Mouse (Mus musculus) intestine, embryonic 16.5 days (tissue): ENCODE measurements around the gene Thada. TPM values are rescaled to one million over a fixed set of nuclear protein-coding genes. Genes with fewer than 3 reads are reported as not detected.

Source experiments
- ATAC-seq: fragments of 200-750 bp; cut with Nextera tagmentation; 2 replicates; pipeline ENCODE4 v1.8.0; 2017; ENCODE audit warnings: moderate TSS enrichment, moderate library complexity
- H3K27ac ChIP-seq: fragments of 300-500 bp; sonication (generic); 2 replicates; pipeline ENCODE4 v1.5.1; 2014; ENCODE audit warnings: mild to moderate bottlenecking, low read length
- H3K27me3 ChIP-seq: fragments of 300-500 bp; sonication (generic); replicated peaks from 2 replicates; pipeline ENCODE4 v1.6.1; 2014; ENCODE audit warnings: low read length, control low read depth, mixed read lengths; ENCODE audit not compliant: control insufficient read depth, insufficient read depth
- H3K36me3 ChIP-seq: fragments of 300-500 bp; sonication (generic); 2 replicates; pipeline ENCODE4 v1.6.1; 2014; ENCODE audit warnings: low read length, control low read depth; ENCODE audit not compliant: control insufficient read depth, insufficient read depth
- H3K4me1 ChIP-seq: fragments of 300-500 bp; sonication (generic); 2 replicates; pipeline ENCODE4 v1.6.1; 2014; ENCODE audit warnings: low read length, control low read depth, mixed read lengths; ENCODE audit not compliant: control insufficient read depth, insufficient read depth
- H3K4me2 ChIP-seq: fragments of 300-500 bp; sonication (generic); 2 replicates; pipeline ENCODE4 v1.6.1; 2014; ENCODE audit warnings: low read depth, low read length, control low read depth
- H3K4me3 ChIP-seq: fragments of 300-500 bp; sonication (generic); 2 replicates; pipeline ENCODE4 v1.5.1; 2014; ENCODE audit warnings: mild to moderate bottlenecking, low read length
- H3K9ac ChIP-seq: fragments of 300-500 bp; sonication (generic); 2 replicates; pipeline ENCODE4 v1.6.1; 2014; ENCODE audit warnings: low read depth, low read length
- H3K9me3 ChIP-seq: fragments of 300-500 bp; sonication (generic); 2 replicates; pipeline ENCODE4 v1.6.1; 2016; ENCODE audit warnings: low read length, control low read depth; ENCODE audit not compliant: control insufficient read depth
- WGBS: fragments of 180-500 bp; shearing (Covaris S2); extraction: QIAGEN DNeasy Blood & Tissue Kit; methylation state at CpG from one replicate; pipeline ENCODE4 v1.1.7; 2014; 5-methylcytosine and 5-hydroxymethylcytosine counted together
- polyA plus RNA-seq: library from polyadenylated mRNA; unstranded; fragments of >200 nt; fragmentation: Nextera tagmentation; extraction: Ambion mirVana; gene quantifications from 2 replicates; pipeline ENCODE4 v1.2.1, GENCODE M21; 2015

The Thada gene
- polyA plus RNA-seq, 1 experiment from 2014 or later: 5.3 TPM

DNA sequence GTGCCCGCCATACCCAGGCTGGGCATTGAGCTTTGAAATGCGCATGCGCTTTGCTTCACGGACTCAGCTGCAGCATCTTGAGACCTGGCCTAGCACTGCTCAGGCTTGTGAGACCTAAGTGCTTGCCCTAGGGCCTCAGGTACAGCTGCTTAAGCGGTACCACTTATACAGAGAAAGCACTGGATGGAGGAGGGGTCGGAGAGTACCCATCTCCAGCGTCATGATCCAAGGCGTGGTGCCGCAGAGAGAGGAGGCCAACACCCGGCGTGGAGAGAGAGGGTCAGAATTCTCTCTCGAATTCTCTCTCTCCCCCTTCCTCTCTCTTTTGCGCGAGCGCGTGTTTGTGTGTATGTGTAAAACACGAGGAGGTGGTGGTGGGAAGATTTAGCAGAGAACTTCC is 290.8 kb downstream of the Thada start:
- peaks cover 19% of the 10 kb centered on the region for H3K4me1 ChIP-seq
- H3K9ac ChIP-seq: no peak overlapping the region
- H3K36me3 ChIP-seq: 0 out of 2 replicates have a peak, but pooled peaks cover 3% of the 10 kb centered on the region
- WGBS: 98% methylated on average over 17 of the region's 17 CpGs
- no peak overlapping the region for H3K4me3 ChIP-seq
- peaks cover 7% of the 10 kb centered on the region; the same call in 1 of the 2 replicates for H3K9me3 ChIP-seq
- H3K27me3 ChIP-seq: no peaks in the 10 kb centered on the region
- no peak overlapping the region for H3K4me2 ChIP-seq
- ATAC-seq: no peak
- no peak overlapping the region for H3K27ac ChIP-seq

DNA sequence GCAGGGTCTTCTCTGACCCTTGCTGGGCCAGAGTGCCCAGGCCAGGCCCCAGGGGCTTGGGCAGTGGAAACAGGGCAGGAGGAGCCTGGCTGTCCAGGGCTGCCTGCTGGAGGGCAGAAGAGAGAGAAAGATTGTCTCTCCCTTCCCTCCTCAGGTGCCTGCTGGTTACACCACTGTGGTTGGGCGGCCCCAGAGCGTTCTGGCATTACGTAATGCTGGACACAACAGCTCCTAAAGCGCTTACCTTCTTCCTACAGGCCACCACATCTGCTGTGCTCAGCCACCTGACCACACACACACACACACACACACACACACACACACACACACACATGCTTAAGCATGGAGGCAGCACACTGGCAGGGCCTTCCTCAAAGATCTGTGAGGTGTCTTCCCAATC is 298.6 kb downstream of the Thada start:
- Histone ChIP-seq H3K27me3 (no peaks in the 10 kb centered on the region), H3K9me3 (no peaks in the 10 kb centered on the region), H3K4me2 (no peak overlapping the region), H3K9ac (no peak overlapping the region), H3K27ac (no peak overlapping the region), H3K4me3 (no peak overlapping the region), H3K36me3 (no peaks in the 10 kb centered on the region), H3K4me1 (peaks cover 5% of the 10 kb centered on the region; the same call in 1 of the 2 replicates)
- ATAC-seq: peak; percentile 53
- WGBS: 84% methylated on average over 4 of the region's 4 CpGs

DNA sequence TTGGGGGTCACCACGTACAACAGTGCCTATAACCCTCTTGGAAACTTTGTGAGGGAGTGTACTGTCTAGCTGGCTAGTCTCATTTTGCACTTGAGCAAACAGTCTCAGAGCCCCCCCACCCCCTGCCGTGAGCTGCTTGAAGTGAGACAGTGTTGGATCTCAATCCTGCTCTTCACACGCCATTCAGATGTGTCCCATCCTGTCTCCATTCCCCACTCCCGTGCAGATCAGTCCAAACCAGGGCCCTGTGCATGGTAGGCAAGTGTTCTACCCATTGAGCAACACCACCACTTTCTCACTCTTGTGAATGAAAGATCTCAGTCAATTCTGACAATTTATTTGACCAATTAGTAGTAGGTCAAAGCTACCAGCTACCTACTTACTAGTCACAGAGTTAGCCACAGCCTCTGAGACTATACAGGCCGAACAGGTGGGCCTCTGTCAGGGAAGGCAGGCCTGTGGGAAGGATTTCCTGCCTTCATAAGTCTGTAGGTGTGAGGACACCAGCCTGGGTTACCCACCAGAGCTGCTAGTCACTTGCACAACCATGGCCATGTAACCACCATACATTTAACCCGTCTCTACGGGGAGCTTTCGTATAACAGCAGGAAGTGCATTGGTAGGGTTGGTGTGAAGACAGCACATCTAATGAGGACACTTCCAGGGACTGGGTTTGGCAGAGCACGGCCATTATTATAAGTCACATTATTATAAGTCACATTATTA is 299.7 kb downstream of the Thada start:
- Histone ChIP-seq H3K4me1 (peaks cover 16% of the 10 kb centered on the region), H3K4me3 (no peak overlapping the region), H3K4me2 (no peak overlapping the region), H3K36me3 (no peaks in the 10 kb centered on the region), H3K27me3 (no peaks in the 10 kb centered on the region), H3K27ac (no peak overlapping the region), H3K9ac (no peak overlapping the region), H3K9me3 (no peaks in the 10 kb centered on the region)
- WGBS: 84% methylated on average over 9 of the region's 9 CpGs
- no peak for ATAC-seq

DNA sequence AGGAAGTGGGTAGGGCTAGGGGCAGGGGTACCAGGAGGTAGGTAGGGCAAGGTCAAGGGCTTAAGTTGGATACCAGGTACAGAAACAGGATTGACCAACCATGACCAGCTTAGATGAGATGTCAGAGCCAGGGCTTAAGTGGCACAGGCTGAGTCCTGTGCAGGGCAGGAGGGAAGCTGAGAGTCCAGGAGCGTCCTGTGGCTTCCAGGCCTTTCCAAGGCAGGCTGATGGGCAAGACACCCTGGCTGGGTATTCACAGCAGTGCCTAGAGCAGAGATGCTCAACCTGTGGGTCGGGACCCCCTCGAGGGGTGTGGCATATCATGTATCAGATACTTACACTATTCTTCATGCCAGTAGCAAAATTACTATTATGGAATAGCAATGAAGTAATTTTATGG is 300.3 kb downstream of the Thada start:
- no peaks in the 10 kb centered on the region for H3K36me3 ChIP-seq
- H3K4me3 ChIP-seq: no peak overlapping the region
- no peak for ATAC-seq
- H3K27me3 ChIP-seq: no peaks in the 10 kb centered on the region
- WGBS: 86% methylated on average over 3 of the region's 3 CpGs
- H3K9ac ChIP-seq: no peak overlapping the region
- H3K4me1 ChIP-seq: peaks cover 21% of the 10 kb centered on the region
- no peak overlapping the region for H3K27ac ChIP-seq
- H3K9me3 ChIP-seq: no peaks in the 10 kb centered on the region
- H3K4me2 ChIP-seq: no peak overlapping the region

DNA sequence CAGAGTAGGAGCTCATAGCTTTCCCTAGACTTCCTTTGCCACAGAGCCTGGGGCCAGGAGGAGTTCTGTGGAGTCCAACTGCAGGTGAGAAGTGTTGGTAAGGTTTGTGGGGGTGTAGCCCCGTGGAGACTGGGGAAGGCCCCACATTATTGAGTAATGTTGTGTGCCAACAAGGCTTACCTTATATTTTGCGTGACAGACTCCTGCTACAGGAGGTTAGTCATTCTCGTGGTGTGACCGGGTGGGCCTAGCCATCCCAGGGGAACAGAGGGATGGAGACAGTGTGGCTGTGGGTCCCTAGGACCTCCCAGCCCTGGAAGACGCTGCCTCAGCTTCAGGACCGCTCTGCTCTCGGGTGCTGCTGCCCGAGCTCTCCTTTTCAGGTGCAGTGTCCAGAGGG is 301.9 kb downstream of the Thada start:
- H3K9me3 ChIP-seq: no peaks in the 10 kb centered on the region
- ATAC-seq: no peak
- H3K9ac ChIP-seq: no peak overlapping the region
- WGBS: 83% methylated on average over 8 of the region's 8 CpGs
- H3K27ac ChIP-seq: no peak overlapping the region
- H3K4me3 ChIP-seq: no peak overlapping the region
- peaks cover 28% of the 10 kb centered on the region for H3K4me1 ChIP-seq
- H3K27me3 ChIP-seq: no peaks in the 10 kb centered on the region
- no peak overlapping the region for H3K4me2 ChIP-seq
- no peaks in the 10 kb centered on the region for H3K36me3 ChIP-seq

DNA sequence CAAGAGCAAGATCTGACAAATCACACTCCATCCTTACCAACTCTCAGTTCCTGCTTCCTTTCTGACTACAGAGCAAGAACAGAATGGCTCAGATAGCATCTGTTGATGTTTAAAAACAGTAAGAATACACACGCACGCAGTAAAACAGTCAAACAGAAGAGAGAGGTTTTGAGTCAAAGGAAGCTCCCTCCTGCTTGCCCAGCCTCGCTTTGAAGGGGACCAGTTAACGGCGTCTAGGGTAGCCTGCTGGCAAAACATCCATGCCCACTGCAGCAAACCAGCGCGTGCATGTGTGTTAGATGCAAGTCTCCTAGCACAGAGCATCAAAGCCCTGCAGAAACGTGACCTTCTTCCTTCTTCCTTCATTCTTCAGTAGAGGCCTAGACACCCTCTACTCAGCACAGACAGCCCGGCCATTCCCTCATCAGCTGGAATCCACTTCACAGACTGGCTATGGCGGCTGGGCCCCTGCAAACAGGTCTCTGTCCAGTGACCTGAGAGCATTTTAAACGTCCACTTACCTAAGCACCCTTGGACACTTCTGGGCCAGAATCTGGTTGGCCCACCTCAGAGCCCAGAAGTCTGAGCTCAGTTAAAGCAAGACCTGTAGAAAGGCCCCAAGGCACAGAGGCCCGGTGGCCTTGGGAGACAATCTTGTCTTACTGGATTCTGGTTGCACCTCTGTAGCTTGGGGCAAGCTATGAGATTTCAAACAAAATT is 302.8 kb downstream of the Thada start:
- Histone ChIP-seq H3K27ac (no peak overlapping the region), H3K4me2 (no peak overlapping the region), H3K4me1 (peaks cover 36% of the 10 kb centered on the region), H3K9ac (peak overlapping the region; percentile 28; the same call in 1 of the 2 replicates), H3K4me3 (no peak overlapping the region), H3K9me3 (no peaks in the 10 kb centered on the region), H3K27me3 (no peaks in the 10 kb centered on the region), H3K36me3 (no peaks in the 10 kb centered on the region)
- WGBS: 69% methylated on average over 12 of the region's 12 CpGs
- ATAC-seq: no peak

DNA sequence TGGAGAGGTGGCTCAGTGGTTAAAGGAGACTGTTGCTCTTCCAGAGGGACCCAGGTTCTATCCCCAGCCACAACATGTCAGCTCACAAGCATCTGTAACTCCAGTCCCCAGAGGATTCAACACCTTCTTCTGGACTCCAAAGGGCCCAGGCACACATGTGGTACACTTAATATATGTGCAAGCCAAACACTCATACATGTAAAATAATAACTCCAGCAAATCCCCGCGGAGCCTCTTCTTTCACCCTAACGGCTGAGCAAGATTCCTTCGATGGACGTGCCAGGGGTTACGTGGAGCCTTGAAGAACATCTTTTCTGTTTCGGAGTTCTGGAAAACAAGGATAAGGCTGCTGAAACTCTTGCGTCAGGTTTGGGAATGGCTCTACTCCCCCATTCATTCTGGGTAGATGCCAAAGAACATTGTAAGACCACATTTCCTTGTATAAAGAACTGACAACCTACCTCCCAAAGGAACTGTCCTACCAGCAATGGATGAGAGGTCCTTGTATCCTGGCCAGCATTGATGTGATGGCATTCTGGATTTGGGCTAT is 303.7 kb downstream of the Thada start:
- Histone ChIP-seq H3K4me3 (no peak overlapping the region), H3K4me1 (peaks cover 45% of the 10 kb centered on the region), H3K27me3 (no peaks in the 10 kb centered on the region), H3K9me3 (no peaks in the 10 kb centered on the region), H3K4me2 (no peak overlapping the region), H3K36me3 (no peaks in the 10 kb centered on the region), H3K9ac (no peak overlapping the region), H3K27ac (peak overlapping the region; percentile 73)
- ATAC-seq: no peak
- 71% methylated on average over 8 of the region's 8 CpGs for WGBS

DNA sequence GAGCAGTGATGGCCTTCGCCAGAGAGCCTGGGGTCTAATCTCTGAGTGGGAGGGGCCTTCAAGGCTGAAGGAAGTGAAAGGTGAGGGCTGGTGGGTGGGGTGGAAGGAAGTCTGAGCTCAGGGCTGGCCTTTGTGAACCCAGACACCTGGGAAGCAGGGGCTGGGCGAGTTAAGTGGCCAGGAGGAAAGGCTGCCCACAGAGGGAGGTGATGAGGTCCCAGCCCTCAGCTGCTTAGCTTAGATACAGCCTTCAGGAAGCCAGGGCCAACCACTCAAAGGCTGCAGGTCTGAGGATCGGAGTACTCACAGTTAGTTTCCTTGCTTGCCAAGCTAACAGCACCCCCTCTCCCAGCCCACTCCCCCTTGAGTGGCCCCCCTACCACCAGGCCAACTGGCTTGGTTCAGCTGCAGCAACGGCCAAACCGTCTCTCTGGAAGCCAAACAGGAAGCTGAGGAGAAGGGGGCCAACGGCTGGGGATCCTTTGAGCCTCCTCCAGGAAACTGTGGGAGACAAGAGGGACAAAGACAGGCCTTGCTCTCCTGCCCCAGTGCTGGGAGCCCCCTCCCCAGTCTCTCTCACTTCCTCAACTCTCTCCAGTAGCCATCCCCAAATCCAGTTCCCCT is 304.7 kb downstream of the Thada start:
- Histone ChIP-seq H3K9ac (peak overlapping the region; percentile 48), H3K27me3 (no peaks in the 10 kb centered on the region), H3K4me2 (no peak overlapping the region), H3K9me3 (no peaks in the 10 kb centered on the region), H3K36me3 (no peaks in the 10 kb centered on the region), H3K4me3 (no peak overlapping the region), H3K27ac (peak overlapping the region; percentile 73), H3K4me1 (peaks cover 45% of the 10 kb centered on the region)
- 21% methylated on average over 6 of the region's 6 CpGs for WGBS
- 0 out of 2 replicates have a peak, but pooled peaks have one; percentile 1 for ATAC-seq

DNA sequence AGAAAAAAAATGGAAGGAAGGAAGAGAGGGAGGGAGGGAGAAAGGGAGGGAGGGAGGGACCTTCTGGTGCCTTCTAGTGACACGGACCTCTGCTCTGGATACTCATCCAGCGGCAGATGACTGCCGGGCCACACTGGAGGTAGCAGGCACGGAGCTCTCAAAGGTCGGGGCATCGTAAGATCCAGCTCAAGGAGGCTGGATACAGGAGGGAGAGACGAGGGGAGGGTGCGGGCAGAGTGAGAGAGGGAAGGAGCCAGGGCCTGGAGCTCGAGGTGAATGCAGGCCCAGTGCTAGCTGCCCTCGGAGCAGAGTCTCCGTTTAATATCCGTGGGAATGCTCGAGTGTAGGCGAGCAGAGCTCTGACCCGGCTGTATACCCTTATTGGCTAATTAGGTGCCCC is 307.1 kb downstream of the Thada start:
- Histone ChIP-seq H3K9me3 (no peaks in the 10 kb centered on the region), H3K27ac (peak overlapping the region; percentile 94), H3K9ac (peak overlapping the region; percentile 34; the same call in 1 of the 2 replicates), H3K4me1 (peaks cover 43% of the 10 kb centered on the region), H3K4me2 (peak overlapping the region; percentile 11; the same call in 1 of the 2 replicates), H3K36me3 (no peaks in the 10 kb centered on the region), H3K27me3 (no peaks in the 10 kb centered on the region), H3K4me3 (no peak overlapping the region)
- WGBS: 58% methylated on average over 15 of the region's 15 CpGs
- ATAC-seq: no peak
